Mouse (Mus musculus) mouse embryonic stem cell (cell line): ENCODE data around the gene Rpl23a.
"Not testable (repeated sequence)": the region's sequence is repeated elsewhere in the genome, so short reads cannot be mapped to it uniquely, and the experiment has no call there.

Experiments
- in situ Hi-C, 2 experiments: fragments of 300-500 bp; cut with MboI; formaldehyde crosslinking; loops; 1 replicate in 1 of 2; 3 replicates in 1 of 2; pipeline ENCODE4 v1.14.3; 2019 to 2020; ENCODE audit warnings: low sequenced_read_pairs in 2 of 2, low pct_unique_long_range_greater_than_20kb in 1 of 2, mixed read lengths in 1 of 2; ENCODE audit not compliant: unreplicated experiment in 1 of 2

Gene Rpl23a

GRCm38 (mm10) chr11:78160171-78160570, 23.2 kb downstream of the Rpl23a start:
- in situ Hi-C loops = no loop called here

GRCm38 (mm10) chr11:78159557-78159956, 23.8 kb downstream of the Rpl23a start:
- in situ Hi-C loops = no loop called here

- in situ Hi-C loops = no loop called here
Observed at GRCm38 (mm10) chr11:78159096-78159495, 24.3 kb downstream of the Rpl23a start.

GRCm38 (mm10) chr11:78156156-78156699, 27.2 kb downstream of the Rpl23a start:
- in situ Hi-C loops = no loop called here

GRCm38 (mm10) chr11:78155674-78156073, 27.7 kb downstream of the Rpl23a start:
- in situ Hi-C loops = no loop called here

GRCm38 (mm10) chr11:78153778-78154177, 29.6 kb downstream of the Rpl23a start:
- in situ Hi-C loops = no loop called here

- in situ Hi-C loops = no loop called here
Observed at GRCm38 (mm10) chr11:78152299-78153231, 30.8 kb downstream of the Rpl23a start.

GRCm38 (mm10) chr11:78151161-78151560, 32.2 kb downstream of the Rpl23a start:
- in situ Hi-C loops = no loop called here

- in situ Hi-C loops = no loop called here
Observed at GRCm38 (mm10) chr11:78146707-78147543, 36.5 kb downstream of the Rpl23a start.

- in situ Hi-C loops = no loop called here
Observed at GRCm38 (mm10) chr11:78146168-78146567, 37.2 kb downstream of the Rpl23a start.

- in situ Hi-C loops = no loop called here
Observed at GRCm38 (mm10) chr11:78143520-78143919, 39.9 kb downstream of the Rpl23a start.

GRCm38 (mm10) chr11:78140665-78141064, 42.7 kb downstream of the Rpl23a start:
- in situ Hi-C loops = no loop called here

- in situ Hi-C loops = no loop called here
Observed at GRCm38 (mm10) chr11:78138023-78138422, 45.4 kb downstream of the Rpl23a start.

GRCm38 (mm10) chr11:78137584-78137983, 45.8 kb downstream of the Rpl23a start:
- in situ Hi-C loops = no loop called here

- in situ Hi-C loops = no loop called here
Observed at GRCm38 (mm10) chr11:78136132-78136531, 47.3 kb downstream of the Rpl23a start.

- in situ Hi-C loops = not testable (repeated sequence)
Observed at GRCm38 (mm10) chr11:78135314-78135713, 48.1 kb downstream of the Rpl23a start.

GRCm38 (mm10) chr11:78134344-78134743, 49.0 kb downstream of the Rpl23a start:
- in situ Hi-C loops = no loop called here

GRCm38 (mm10) chr11:78133915-78134314, 49.5 kb downstream of the Rpl23a start:
- in situ Hi-C loops = no loop called here
